Mouse (Mus musculus) intestine, embryonic 16.5 days (tissue): ENCODE data around the gene Slc39a11. TPM values are rescaled to one million over a fixed set of nuclear protein-coding genes. Genes with fewer than 3 reads are reported as not detected.

Source experiments
- ATAC-seq: fragments of 200-750 bp; cut with Nextera tagmentation; 2 replicates; pipeline ENCODE4 v1.8.0; 2017; ENCODE audit warnings: moderate TSS enrichment, moderate library complexity
- H3K27ac ChIP-seq: fragments of 300-500 bp; sonication (generic); 2 replicates; pipeline ENCODE4 v1.5.1; 2014; ENCODE audit warnings: mild to moderate bottlenecking, low read length
- H3K27me3 ChIP-seq: fragments of 300-500 bp; sonication (generic); replicated peaks from 2 replicates; pipeline ENCODE4 v1.6.1; 2014; ENCODE audit warnings: low read length, control low read depth, mixed read lengths; ENCODE audit not compliant: control insufficient read depth, insufficient read depth
- H3K36me3 ChIP-seq: fragments of 300-500 bp; sonication (generic); 2 replicates; pipeline ENCODE4 v1.6.1; 2014; ENCODE audit warnings: low read length, control low read depth; ENCODE audit not compliant: control insufficient read depth, insufficient read depth
- H3K4me1 ChIP-seq: fragments of 300-500 bp; sonication (generic); 2 replicates; pipeline ENCODE4 v1.6.1; 2014; ENCODE audit warnings: low read length, control low read depth, mixed read lengths; ENCODE audit not compliant: control insufficient read depth, insufficient read depth
- H3K4me2 ChIP-seq: fragments of 300-500 bp; sonication (generic); 2 replicates; pipeline ENCODE4 v1.6.1; 2014; ENCODE audit warnings: low read depth, low read length, control low read depth
- H3K4me3 ChIP-seq: fragments of 300-500 bp; sonication (generic); 2 replicates; pipeline ENCODE4 v1.5.1; 2014; ENCODE audit warnings: mild to moderate bottlenecking, low read length
- H3K9ac ChIP-seq: fragments of 300-500 bp; sonication (generic); 2 replicates; pipeline ENCODE4 v1.6.1; 2014; ENCODE audit warnings: low read depth, low read length
- H3K9me3 ChIP-seq: fragments of 300-500 bp; sonication (generic); 2 replicates; pipeline ENCODE4 v1.6.1; 2016; ENCODE audit warnings: low read length, control low read depth; ENCODE audit not compliant: control insufficient read depth
- WGBS: fragments of 180-500 bp; shearing (Covaris S2); extraction: QIAGEN DNeasy Blood & Tissue Kit; methylation state at CpG from one replicate; pipeline ENCODE4 v1.1.7; 2014; 5-methylcytosine and 5-hydroxymethylcytosine counted together
- polyA plus RNA-seq: library from polyadenylated mRNA; unstranded; fragments of >200 nt; fragmentation: Nextera tagmentation; extraction: Ambion mirVana; gene quantifications from 2 replicates; pipeline ENCODE4 v1.2.1, GENCODE M21; 2015

Gene Slc39a11
- polyA plus RNA-seq, 1 experiment from 2014 or later: 52.8 TPM

DNA sequence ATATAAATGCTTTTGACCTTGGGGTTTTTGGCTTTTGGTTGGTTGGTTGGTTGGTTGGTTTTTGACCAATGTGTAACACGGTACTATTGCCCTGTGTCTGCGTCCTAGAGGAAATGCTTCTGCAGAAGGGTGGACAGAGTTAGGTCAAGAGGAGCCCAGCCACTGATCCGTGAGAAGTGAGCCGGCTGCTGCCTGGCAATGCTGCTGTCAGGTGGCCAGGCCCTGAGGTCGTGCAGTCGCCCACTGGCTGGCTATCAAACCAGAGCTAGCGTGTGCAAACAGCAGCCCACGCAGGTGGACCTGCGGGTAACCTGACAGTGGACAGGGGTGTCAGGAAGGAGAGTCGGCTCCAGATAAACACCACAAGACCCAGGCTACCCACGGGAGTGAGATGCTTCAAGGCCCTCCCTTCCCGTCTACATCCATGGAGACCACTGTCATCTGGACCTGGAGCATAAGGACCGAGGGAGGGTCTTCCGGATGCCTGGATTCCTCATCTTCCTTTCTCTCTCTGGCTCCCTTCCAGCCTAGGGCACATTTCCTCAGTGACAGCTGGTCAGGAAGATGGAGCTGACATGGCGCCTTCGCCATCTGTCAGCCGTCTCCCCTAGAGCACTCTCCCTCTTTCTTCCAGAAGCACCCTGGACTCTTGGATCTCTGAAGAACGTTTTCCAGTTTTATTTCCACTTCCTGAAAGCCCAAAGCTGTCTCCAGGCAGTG lies 49.2 kb downstream of the Slc39a11 start:
- 81% methylated on average over 18 of the region's 18 CpGs for WGBS
- ATAC-seq: no peak
- Histone ChIP-seq H3K36me3 (no peaks in the 10 kb centered on the region), H3K9me3 (no peaks in the 10 kb centered on the region), H3K4me2 (no peak overlapping the region), H3K27ac (no peak overlapping the region), H3K4me1 (no peaks in the 10 kb centered on the region), H3K27me3 (no peaks in the 10 kb centered on the region), H3K9ac (no peak overlapping the region), H3K4me3 (no peak overlapping the region)

DNA sequence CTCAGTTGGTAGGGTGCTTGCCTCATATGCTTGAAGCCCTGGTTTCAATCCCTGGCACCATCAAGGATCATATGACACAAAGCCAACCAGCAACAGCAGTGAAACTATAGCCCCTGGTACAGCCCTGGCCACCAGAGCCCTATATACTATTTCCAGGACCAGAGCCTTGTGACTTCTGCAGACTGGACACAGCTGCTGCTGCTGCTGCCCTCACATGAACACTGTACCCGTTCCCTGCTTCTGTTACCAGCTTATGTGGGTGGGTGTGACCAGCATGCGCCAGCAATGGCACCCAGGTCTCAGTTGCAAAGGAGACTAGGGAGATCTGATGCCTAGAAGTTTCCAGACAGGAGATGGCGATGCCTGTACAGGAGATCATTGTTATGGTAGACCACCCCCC lies 52.2 kb downstream of the Slc39a11 start:
- H3K4me1 ChIP-seq: no peaks in the 10 kb centered on the region
- no peaks in the 10 kb centered on the region for H3K36me3 ChIP-seq
- no peak overlapping the region for H3K4me2 ChIP-seq
- H3K4me3 ChIP-seq: no peak overlapping the region
- H3K27me3 ChIP-seq: no peaks in the 10 kb centered on the region
- no peak overlapping the region for H3K27ac ChIP-seq
- 78% methylated on average over 3 of the region's 3 CpGs for WGBS
- no peak overlapping the region for H3K9ac ChIP-seq
- H3K9me3 ChIP-seq: no peaks in the 10 kb centered on the region
- no peak for ATAC-seq

DNA sequence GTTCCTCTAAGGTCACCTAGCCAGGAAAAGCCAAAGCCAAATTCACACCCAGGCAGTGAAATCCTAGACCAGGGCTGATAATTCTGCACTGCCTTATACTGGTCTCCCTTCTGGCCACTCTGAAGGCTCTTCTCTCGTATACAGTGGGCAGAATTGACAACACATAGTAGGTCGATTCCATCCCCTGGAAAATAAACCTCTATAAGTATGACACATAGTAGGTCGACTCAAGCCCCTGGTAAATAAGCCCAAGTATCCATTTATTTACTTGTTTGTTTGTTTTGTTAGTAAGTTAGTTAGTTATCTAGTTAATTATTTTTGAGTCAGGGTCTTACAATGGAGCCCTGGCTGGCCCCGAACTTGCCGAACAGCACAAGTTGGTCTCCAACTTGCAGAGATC lies 54.7 kb downstream of the Slc39a11 start:
- ATAC-seq: no peak
- WGBS: 83% methylated on average over 5 of the region's 5 CpGs
- Histone ChIP-seq H3K27ac (no peak overlapping the region), H3K4me1 (no peaks in the 10 kb centered on the region), H3K36me3 (no peaks in the 10 kb centered on the region), H3K4me3 (no peak overlapping the region), H3K4me2 (no peak overlapping the region), H3K27me3 (no peaks in the 10 kb centered on the region), H3K9ac (no peak overlapping the region), H3K9me3 (no peaks in the 10 kb centered on the region)

DNA sequence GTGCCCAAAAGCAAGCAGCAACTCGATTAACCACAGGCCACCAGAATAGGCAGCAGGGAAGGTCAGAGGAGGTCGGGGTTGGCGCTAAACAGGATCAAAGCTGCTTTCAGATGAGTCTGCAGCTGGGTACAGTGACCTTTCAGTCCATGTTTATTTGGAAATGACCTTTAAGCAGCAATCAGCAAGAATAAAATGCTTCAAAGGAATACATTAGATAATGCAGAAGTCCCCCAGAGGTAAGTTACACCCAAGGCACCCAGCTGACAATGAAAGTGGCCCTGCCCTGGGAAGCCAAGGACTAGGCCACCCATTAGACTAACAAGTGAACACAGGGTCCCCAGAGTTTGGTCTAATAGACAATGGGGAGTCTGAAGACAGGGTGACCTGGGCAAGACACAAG lies 60.9 kb downstream of the Slc39a11 start:
- ATAC-seq: no peak
- Histone ChIP-seq H3K4me1 (no peaks in the 10 kb centered on the region), H3K4me3 (no peak overlapping the region), H3K27ac (no peak overlapping the region), H3K36me3 (no peaks in the 10 kb centered on the region), H3K4me2 (no peak overlapping the region), H3K27me3 (no peaks in the 10 kb centered on the region), H3K9me3 (no peaks in the 10 kb centered on the region), H3K9ac (no peak overlapping the region)
- 46% methylated on average over 3 of the region's 3 CpGs for WGBS

DNA sequence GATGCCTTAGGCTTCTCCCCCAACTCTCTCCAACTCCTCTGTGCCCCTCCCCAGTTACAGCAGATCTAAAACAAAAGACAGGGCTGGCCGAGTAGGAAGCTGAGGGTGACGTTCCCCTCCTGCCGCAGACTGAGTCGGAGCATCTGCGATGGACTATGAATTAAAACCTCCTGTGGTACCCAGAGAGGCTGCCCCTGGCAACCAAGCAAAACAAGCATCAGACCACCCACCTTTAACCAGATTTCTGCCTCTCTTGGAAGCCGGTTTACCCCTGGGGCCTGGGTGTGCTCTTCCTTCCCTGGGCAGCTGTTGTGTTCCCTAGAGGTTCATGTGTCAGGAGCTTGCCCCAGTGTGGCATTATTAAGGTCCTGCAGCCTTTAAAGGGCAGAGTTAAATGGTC lies 63.5 kb downstream of the Slc39a11 start:
- Histone ChIP-seq H3K9me3 (no peaks in the 10 kb centered on the region), H3K4me1 (no peaks in the 10 kb centered on the region), H3K4me2 (no peak overlapping the region), H3K4me3 (no peak overlapping the region), H3K9ac (no peak overlapping the region), H3K27ac (no peak overlapping the region), H3K36me3 (no peaks in the 10 kb centered on the region), H3K27me3 (no peaks in the 10 kb centered on the region)
- ATAC-seq: no peak
- 60% methylated on average over 6 of the region's 6 CpGs for WGBS

DNA sequence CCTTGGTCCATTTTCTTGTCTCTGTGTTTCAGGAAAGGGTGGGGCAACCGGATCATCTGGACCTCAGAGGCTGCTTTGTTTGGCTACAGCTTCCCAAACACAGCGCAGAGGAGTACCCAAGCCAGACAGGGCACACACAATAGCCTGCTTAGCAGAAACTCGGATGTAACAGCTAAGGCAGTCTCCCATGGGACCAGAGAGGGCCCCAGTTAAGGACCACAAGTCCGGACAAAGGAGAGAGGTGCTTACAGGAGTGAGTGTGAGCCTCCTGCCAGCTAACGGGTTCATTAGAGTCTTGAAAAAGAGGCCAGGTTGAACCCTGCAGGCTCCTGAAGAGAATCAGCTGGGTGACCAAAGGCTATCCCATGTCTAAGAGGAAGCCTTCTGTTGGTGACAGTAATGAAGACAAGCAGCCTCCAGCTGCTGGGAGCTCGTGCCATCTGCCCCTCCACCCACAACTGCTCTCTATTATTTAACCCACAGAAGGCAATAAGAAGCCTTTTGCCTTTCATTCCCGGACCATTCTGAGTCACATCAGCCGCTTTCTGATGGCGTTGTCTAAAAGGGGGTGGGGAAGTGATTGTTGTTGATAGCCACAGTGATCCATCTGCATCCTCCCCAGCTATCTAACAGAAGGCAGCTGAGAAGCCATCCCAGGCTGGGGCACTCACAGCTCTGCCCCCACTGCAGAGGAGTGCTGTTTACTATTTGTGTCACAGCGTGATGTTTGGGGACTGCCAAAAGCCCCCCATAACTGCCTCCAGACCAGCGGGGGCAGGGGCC lies 65.8 kb downstream of the Slc39a11 start:
- Histone ChIP-seq H3K9me3 (no peaks in the 10 kb centered on the region), H3K36me3 (no peaks in the 10 kb centered on the region), H3K4me3 (no peak overlapping the region), H3K9ac (no peak overlapping the region), H3K27me3 (no peaks in the 10 kb centered on the region), H3K4me1 (no peaks in the 10 kb centered on the region), H3K27ac (no peak overlapping the region), H3K4me2 (no peak overlapping the region)
- WGBS: 49% methylated on average over 11 of the region's 11 CpGs
- ATAC-seq: no peak

DNA sequence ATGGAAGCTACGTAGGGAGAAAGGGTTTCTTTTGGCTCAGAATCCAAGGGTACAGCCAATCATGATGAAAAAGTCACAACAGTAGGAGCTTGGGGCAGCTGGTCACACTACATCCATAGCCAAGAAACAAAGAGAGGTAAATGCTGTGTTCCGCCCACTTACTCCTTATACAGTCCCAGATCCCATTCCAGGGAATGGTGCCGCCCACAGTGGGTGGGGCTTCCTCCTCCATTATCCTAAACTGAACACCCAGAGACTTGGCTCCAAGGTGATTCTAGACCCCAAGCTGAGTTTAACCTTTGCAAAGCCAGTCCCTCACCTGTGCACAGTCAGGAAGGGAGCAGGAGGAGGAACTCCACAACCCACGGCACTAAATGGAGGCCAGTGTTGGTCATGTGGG lies 72.7 kb downstream of the Slc39a11 start:
- Histone ChIP-seq H3K27me3 (no peaks in the 10 kb centered on the region), H3K4me1 (peaks cover 5% of the 10 kb centered on the region; the same call in 1 of the 2 replicates), H3K4me3 (no peak overlapping the region), H3K9ac (no peak overlapping the region), H3K36me3 (no peaks in the 10 kb centered on the region), H3K4me2 (no peak overlapping the region), H3K9me3 (no peaks in the 10 kb centered on the region), H3K27ac (no peak overlapping the region)
- ATAC-seq: no peak
- 86% methylated on average over 4 of the region's 4 CpGs for WGBS

DNA sequence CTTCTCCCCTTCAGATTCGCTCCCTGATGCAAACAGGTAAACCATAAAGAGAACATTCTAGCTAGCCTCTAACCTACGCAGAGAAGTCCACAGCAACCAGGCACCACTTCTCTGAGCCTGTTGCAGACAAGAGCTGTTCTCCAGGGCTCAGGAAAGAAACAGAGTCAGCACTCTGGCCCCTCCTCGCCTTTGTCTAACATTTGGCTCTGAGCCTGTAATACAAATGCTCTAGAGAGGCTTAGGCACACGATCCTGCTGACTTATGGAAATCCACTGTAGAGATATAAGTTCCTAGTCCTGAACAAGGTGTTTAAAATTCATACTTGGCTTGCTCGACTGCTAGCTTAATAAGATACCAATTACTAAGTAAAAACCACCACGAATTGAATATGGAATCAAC lies 77.2 kb downstream of the Slc39a11 start:
- no peaks in the 10 kb centered on the region for H3K27me3 ChIP-seq
- no peaks in the 10 kb centered on the region for H3K36me3 ChIP-seq
- no peak overlapping the region for H3K4me3 ChIP-seq
- no peak overlapping the region for H3K27ac ChIP-seq
- peaks cover 9% of the 10 kb centered on the region; the same call in 1 of the 2 replicates for H3K4me1 ChIP-seq
- no peak for ATAC-seq
- no peak overlapping the region for H3K4me2 ChIP-seq
- no peaks in the 10 kb centered on the region for H3K9me3 ChIP-seq
- no peak overlapping the region for H3K9ac ChIP-seq
- WGBS: 59% methylated on average over 6 of the region's 6 CpGs

DNA sequence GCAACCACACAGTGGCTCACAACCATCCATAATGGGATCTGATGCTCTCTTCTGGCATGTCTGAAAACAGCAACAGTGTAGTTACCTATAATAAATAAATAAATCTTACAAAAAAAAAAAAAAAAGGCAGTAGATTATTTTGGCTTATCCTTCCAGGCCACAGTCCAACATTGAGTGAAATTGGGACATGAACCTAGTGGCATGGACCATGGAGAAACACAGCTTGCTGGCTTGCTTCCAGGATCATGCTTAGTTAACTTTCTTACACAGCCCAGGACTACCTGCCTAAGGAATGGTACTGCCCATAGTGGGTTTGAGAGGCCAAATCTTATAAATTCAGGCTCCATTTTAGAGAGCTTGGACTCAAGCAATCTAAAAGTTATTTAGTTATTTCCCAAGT lies 78.3 kb downstream of the Slc39a11 start:
- ATAC-seq: no peak
- Histone ChIP-seq H3K27me3 (no peaks in the 10 kb centered on the region), H3K27ac (no peak overlapping the region), H3K9me3 (no peaks in the 10 kb centered on the region), H3K36me3 (no peaks in the 10 kb centered on the region), H3K4me1 (peaks cover 9% of the 10 kb centered on the region; the same call in 1 of the 2 replicates), H3K4me2 (no peak overlapping the region), H3K9ac (no peak overlapping the region), H3K4me3 (no peak overlapping the region)
